Mouse (Mus musculus): ENCODE results near the gene Ebf1. TPM values are rescaled to one million over a fixed set of nuclear protein-coding genes. Genes with fewer than 3 reads are reported as not detected.

Gene Ebf1
- total RNA-seq (2021): 10 to 100 TPM; 16.8 to 30.3 TPM
- long read RNA-seq, experiment 1, partial matches to known transcripts: 0 of 8 reads
- long read RNA-seq, experiment 1, other reads (novel, unspliced or antisense): 8 of 8 reads
- long read RNA-seq, experiment 2, partial matches to known transcripts: 1 of 8 reads
- long read RNA-seq, experiment 2, other reads (novel, unspliced or antisense): 7 of 8 reads

DNA sequence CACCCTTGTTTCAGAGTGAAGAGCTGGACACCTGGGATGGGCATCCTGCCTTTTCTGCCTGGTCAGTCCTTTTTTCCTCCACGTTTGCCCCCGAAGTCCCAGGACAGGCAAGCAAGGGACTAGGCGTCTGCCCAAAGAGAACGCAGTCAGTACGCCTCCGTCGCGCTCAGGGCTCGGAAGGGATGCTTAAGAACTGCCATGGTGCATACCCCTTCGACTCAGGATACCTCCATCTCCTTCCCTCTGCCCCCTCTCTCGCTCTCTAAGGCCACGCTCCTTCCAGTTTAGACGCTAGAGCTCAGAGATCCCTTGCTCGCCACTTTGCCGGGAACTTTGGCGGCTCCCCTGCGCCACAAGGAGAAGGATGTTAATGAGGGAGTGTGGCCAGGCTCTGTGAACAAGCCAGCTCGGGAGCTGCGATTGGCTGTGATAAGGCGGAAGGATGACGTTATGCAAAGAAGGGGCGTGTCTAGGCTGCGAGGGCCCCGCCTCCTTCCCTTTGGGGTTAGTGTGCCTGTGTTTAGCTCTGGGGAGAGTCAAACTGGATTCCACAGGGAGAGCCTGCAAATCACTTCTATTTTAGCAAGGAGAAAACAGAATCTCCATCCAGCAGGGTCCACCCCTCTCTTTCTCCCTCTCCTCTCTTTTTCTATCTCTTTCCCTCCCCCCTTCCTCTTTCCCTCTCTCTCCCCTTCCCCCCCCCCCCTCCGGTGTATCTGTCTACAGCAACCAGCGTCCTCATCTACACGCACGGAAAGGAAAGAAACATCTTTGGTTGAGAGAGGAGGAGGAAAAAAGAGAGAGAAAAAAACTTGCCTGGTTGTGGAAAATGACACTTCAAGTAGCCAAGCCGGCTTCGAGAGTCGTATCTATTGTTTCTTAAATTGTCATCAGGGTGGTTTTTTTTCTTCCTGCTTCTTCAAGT lies at the start of gene Ebf1:
Gene Ebf1, plus strand, starts transcription at position 530 of the 925 bp plus-strand sequence.
- DNase-seq: peak; percentile 89 to 90

DNA sequence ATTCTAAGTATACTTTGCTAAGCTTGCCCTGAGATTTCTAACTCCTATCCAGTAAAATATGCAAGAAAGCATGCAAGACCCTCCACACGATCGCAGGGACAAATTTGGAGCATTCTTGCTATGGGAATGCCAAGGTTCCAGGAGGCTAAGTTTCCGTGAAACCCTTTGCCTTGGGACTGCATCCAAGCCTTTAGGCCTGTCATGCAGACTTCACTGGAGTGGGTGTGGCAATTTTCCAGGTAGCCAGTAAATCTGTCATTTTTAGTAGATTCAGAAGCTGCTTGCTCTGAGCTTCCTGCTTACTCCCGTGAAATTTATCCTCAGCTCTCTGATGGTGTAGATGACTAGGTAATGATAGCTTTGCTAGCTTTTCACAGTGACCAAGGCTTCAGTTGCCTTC lies 46.8 kb upstream of the Ebf1 start:
- peak; percentile 59 to 62 for DNase-seq

- DNase-seq: no peak
These were observed 44.3 kb upstream of the Ebf1 start for GRCm38 (mm10) chr11:44572781-44573180.

DNA sequence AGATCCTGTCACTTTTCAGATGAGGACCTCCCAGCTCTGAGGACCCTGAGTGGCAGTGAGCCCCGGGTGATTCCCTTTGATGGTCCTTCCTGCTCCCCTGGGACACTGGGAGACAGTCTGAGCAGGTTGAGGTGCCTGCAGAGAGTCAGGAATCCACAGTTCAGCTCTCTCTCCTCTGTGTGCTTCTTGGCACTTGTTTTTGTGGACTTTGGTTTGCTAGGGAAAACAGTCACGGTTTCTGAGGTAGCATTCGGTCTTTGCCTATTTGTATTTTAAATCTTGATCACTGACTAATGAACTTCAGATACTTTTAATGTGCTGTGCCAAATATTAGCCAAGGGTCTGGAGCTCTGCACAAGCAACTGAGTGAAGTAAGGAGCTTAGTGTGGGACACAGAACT lies 43.7 kb upstream of the Ebf1 start:
- DNase-seq: no peak

DNA sequence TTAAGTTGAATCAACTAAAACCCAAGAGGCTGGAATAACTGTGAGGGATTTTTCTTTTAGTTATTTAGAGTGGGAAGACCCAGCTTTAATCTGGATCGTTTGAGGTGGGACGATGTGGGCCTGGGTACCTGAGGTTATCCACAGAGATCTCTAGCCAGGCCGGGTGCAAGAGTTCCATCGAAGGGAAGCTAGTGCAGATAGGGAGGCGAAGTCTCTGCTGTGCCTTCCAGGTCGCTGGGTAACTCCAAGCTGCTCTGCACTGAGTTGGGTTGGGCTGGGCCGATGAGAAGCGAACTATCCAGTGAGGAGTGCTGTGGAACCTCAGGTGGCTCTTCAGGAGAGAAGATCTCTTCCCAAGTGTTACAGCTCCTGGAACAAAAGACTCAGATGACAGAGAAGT lies 42.7 kb upstream of the Ebf1 start:
- DNase-seq: no peak

DNA sequence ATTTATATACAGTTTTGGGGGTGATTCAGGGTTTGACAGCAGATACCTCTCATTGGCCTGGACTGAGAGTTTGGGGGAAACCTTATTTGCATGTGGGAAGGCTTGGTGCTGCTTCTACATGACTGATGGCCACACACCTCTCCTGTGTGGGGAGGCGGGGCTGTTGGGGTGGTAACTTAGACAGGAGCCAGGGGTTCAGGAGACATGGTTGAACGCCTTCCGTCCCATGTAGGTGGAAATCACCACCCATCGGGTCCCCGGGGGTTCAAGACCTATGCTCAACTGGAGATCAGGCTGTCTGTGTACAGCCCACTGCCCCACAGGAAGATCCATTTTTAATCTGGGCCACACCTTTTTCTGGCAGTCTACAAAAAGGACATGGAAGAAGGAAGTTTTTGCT lies 42.3 kb upstream of the Ebf1 start:
- DNase-seq: no peak

DNA sequence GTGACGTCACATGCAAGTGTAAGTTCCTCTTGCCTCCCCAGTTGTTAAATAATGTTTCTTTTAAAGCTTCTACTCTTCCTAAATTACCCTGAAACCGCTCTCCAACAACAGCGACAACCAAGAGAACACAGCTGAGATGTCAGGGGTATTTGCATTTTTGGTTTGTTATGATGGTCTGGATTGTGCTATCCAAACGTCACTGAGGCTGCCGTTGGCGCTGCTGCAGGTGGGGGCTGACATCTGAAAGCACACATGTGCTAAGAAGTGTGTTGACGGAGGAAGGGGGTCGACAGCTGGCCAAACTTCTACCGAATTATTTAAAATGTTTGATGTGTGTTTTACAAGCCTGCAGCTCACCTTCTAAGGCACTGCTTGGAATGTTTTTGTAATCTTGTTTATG lies 39.2 kb upstream of the Ebf1 start:
- no peak for DNase-seq

DNA sequence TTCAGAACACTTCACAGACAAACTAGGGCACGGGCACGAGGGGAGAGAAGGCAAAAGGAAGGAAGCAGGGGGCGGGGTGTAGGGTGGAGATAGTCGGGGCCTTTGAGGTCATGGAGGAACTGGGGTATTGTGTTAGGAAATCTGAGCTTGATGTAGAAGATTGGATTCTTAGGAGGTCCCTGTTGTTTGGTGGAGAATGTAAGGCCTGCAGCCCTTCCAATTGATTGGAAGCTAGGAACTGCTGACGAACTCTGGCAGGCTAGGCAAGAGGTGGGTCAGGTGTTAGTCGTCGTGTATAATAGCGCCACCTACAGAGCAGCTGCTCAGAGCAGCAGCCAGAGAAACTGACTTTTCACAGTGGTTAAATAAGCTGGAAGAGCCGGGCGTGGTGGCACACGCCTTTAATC lies 35.8 kb upstream of the Ebf1 start:
- DNase-seq: peak; percentile 62 to 72

DNA sequence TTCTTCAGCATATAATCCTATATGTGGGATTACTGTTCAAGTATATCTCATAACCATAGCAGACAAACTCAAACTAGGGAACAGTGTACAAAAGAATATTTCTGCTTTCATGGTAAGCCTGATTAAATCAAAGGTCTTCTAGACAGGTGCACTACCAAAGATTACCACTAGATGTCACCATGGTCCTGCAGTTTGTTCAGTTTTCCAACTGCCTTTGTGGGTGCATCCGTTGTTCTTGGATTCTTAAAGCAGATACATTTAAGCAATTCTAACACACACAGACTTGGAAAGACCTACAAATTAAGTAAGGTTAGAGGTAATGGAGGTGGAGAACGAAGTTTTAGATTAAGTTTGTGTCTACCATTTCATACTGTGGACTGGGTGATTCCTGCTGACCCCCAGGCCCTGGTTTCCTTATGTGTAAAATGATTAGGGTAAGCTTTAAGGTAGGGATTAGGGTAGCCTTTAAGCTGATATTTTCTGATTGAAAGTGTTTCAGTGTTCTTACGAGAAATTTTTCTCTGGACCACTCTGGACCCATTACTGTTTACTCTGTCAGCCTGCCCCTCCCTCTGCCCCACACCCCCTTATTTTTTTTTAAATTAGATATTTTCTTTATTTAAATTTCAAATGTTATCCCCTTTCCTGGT lies 30.9 kb upstream of the Ebf1 start:
- DNase-seq: peak; percentile 43 to 67

GRCm38 (mm10) chr11:44593016-44593415 lies 24.1 kb upstream of the Ebf1 start:
- no peak for DNase-seq

- no peak for DNase-seq
These were observed 22.3 kb upstream of the Ebf1 start for GRCm38 (mm10) chr11:44594768-44595167.

DNA sequence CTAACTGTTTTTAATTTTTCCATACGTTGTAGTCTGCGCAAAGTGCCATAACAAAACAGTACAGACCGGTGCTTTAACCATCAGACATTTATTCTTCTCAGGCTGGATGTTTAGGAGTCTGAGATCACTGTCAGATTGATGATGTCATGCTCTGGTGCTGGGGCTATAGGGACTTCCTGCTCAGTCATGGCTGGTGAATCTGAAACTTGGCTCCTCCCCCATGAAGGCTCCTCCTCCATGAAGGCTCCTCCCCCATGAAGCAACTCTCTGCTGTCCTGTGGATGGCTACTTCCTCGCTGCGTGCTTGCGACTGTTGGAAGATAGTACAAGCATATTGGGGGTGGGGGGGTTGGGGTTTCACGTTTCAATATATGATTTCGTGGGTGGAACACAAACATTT lies 10.2 kb upstream of the Ebf1 start:
- DNase-seq: no peak

- no peak for DNase-seq
These were observed 8.5 kb upstream of the Ebf1 start for GRCm38 (mm10) chr11:44608646-44609045.

DNA sequence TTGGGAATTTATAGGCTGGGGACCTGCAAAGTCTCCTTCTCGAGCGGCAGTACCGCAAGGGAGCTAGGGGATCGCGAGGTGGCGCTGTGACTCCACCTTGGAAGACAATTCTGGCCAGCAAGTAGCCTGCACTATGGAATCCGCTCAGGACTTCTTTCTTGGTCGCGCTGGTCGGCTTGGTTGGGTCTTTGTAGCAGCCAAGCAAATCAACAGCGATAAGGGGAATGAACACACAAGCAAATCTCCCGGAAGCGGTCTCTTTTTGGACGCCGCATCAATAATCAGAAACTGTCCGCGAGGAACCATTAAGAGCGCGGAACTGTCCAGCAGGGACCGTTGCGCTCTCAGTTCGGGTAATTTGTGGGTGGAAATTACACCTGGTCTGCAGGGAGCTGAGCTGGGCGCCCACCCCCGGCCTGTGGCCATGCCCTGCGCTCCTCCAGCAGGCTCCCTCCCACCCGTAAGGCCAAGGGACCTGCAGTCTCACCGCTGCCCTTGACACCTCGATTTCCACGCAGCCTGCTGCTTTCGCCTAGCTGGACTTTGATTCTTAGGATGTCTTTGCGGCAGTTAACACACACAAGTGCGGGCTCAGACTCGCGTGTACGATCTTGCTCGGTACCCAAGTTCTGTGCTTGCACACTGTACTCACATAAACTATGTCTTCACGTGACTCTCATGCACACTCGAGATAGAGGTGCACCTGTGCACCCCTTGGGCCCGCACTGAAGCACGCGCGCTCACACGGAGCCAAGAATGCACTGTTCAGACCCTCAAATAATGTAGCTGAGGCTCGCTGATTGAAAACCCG lies 5.9 kb upstream of the Ebf1 start:
- DNase-seq: peak; percentile 88 to 91

DNA sequence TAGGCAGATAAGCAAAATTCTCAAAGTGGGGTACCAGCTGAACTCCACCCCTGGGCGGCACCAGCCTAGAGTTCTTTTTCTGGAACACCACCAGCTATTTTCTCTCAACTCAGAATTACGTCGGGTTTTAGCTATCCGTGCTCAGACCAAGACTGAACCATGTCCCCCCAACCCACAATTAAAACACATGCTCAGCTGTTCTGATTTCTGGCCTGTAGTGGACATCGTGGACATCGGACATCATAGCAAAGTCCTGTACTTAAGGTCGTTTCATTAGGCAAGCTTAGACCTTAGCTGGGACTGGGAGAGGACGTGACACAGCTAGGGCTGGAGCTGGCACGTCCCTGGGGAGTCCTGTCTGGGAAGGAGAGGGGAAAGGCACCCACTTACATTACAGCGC lies 5.0 kb upstream of the Ebf1 start:
- DNase-seq: no peak

DNA sequence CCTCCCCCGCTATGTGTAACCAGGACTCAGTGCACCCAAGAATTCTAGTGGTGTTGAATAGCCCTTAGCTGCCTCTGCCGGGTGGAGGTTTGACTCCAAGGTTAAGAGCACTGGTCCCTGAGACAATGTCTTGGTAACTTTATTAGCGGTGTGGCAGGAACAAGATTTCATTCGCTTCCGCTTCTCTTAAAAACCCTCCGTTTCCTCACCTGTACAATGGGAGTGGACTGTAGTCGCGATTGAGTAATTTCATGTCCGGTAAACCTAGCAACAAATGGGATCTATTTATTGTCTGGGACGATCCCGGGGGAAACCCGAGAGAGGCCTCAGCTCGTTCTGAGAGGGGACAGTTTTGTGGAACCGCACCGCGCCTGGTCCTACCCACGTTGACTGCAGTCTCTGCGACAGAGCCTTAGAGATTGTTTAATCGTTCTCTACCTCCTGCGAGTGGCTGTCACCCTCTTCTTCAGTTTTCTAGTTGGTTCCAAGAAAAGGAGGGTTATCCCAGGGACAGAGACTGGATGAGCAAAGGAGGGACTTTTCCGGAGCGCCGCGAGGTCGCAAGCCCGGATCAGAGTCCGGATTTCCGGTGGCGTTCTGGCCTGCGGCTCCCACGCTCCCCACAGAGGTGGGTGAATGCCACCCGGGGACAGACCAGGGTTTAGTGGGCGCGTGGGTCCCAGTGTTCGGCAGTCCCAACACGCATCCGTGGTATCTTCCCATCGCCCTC lies 4.3 kb upstream of the Ebf1 start:
- DNase-seq: peak; percentile 44 to 57

DNA sequence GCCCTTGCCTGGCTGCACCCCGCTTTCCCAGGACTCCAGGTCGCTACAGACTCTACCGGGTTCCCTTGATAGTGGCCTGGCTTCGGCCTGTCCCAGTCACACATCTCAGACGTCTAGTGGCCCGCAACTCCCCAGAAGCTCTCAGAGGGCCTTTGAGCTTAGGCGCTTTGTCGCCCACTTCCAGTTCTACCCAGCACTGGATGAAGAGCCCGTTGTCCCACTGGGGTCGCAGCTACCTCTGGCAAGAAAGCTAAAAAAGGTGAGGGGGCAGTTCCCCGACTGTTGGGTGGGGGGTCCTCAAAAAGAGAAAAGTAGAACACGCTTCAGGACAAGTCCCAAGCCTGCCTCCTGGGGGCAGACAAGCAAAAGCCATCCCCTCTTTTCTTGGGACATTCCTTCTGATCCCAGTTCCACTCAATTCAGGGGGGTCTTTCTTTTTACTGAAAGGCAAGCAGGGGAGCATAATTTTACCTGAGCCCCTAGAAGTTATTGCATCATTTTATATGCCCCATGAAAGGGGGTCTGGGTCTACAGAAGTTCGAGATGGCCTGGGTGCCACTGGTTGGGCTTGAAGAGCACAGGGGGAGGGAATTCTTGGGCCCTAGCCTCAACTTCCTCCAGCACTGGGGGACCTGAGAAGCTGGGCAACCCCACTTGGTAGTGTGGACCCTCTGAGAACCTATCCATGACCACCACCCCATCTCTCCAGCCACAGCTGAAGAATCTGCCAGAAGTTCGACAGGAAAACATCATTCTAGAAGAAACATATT lies 3.5 kb upstream of the Ebf1 start:
- DNase-seq: no peak

- no peak for DNase-seq
These were observed 884 bp upstream of the Ebf1 start for GRCm38 (mm10) chr11:44616078-44616787.

DNA sequence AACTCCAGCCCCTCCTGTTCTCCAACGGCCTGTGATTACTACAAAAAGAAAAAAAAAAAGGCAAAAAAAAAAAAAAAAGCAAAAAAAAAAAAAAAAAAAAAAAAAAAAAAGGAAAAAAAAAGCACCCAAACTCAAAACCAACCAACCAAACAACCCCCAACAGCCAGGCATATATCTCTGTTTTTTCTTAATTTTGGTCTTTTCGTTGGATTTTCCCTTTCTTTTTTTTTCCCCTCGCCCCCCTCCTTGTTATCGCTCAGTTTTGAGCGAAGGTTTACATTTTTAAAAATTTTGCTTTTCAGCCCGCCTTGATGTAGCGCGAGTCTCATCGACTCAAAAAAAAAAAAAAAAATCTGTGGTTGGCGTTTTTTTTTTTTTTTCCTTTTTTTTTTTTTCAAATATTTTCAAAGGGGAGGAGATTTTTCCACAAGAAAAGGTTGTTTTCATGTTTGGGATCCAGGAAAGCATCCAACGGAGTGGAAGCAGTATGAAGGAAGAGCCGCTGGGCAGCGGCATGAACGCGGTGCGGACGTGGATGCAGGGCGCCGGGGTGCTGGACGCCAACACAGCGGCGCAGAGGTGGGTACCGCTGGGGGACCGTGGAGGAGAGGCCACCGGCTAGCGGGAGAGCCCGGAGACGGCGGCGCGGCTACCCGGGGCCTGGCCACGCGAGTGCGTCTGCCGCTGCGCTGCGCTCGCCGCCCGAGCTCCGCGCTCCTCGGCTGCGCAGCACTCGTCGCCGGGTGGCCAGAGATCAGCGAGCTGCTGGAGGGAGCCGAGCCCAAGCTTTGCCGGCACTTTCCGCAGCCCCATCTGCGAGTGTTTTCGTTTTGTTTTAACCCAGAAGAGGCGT lies 843 bp downstream of the Ebf1 start:
- DNase-seq: peak; percentile 50 to 53

Measured in adrenal gland, postnatal 36 days (tissue).